Mouse (Mus musculus) cerebellum, adult 11 months (tissue): ENCODE measurements around the gene Cers1.
A peak's percentile ranks its signal among the peaks of the same experiment; 100 is the strongest.

Experiments used
- DNase-seq: peaks from one replicate; pipeline ENCODE4 v3.0.0; 2022

The Cers1 gene

DNA sequence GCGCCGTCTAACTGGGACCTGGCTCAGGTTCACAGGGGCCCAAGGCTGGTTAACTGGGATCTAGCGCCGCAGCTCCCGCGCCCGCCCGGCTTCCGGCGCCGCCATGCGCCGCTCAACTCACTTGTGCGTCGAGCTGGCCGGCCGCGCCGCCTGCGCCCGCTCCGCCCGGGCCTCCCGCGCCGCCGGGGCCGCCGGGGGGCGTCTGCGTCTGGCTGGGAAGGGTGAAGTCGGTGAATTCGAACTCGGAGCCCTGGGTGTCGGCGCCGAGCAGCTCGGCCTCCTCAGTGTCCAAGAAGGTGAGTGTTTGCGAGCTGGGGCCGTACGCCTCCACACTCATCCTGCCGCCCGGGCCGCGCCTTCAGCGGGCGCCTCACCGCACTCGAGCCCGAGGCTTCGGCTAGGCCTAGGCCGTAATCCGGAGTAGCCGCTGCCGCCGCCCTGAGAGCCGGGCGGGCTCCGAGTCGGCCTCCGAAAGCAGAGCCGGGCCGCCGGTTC lies 37.1 kb downstream of the Cers1 start:
- DNase-seq: no peak

GRCm38 (mm10) chr8:70353194-70353817 lies 37.7 kb downstream of the Cers1 start, which contains the start of gene Upf1:
Upf1 (minus strand) TSS chr8:70353278.
- peak; percentile 100 for DNase-seq

GRCm38 (mm10) chr8:70354004-70354403 lies 38.4 kb downstream of the Cers1 start:
- DNase-seq: no peak

- DNase-seq: no peak
Observed at GRCm38 (mm10) chr8:70356111-70356510, 40.5 kb downstream of the Cers1 start.

DNA sequence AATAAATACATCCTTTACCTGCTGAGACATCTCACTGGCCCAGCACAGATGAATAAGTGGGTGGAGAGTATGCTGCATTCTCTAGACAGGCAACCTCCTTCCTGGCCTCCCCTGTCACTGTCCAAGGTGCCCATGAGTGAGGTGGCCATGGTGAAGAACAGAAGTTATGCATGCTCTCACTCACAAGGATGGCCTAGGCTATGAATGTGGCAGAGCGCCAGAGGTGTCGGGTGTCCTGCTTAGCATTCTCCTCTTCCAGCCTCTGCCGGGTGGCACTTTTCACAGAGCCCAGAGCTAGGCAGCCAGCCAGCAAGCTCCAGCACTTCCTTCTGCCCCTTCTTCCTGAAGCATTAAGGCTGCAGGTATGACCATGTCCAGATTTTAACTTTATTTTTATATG lies 43.8 kb downstream of the Cers1 start:
- no peak for DNase-seq

GRCm38 (mm10) chr8:70360769-70361168 lies 45.2 kb downstream of the Cers1 start:
- no peak for DNase-seq

- DNase-seq: no peak
Observed at GRCm38 (mm10) chr8:70361484-70362032, 46.0 kb downstream of the Cers1 start.

DNA sequence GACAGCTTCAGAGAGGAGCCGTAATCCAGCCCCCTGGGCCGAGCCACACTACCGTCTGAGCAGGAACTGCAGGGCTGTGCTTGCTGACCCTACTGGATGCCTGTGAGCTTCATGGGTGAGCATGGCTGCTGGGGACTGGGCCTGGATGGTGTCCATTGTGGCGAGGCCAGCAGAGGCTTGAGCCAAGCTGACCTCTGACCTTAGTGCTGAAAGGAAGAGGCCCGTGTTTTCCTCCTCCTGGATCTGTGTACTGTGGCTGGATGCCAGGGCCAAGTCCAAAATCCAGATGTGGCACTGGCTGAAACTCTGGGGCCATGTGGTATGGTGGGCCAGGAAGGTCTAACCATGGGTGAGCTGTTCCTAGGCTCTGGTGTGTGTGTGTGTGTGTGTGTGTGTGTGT lies 48.5 kb downstream of the Cers1 start:
- no peak for DNase-seq

DNA sequence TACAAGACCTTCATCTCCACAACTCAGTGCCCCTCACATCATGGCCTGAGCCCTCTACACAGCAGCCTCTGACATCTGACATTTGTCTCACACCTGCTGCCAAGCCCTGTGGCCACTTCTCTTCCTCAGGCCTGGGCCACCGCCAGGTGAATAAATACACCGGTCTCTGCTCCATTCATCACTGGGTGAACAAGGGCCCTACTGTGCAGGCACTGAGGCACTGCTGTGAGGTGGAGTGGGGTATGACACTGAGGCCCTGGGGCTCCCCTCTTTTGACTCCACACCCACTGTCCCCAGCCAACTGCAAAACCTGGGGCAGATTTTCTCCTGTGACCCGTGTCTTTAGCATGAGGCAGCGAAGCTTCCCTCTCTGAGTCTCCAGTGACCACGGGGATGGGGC lies 51.0 kb downstream of the Cers1 start:
- DNase-seq: no peak

DNA sequence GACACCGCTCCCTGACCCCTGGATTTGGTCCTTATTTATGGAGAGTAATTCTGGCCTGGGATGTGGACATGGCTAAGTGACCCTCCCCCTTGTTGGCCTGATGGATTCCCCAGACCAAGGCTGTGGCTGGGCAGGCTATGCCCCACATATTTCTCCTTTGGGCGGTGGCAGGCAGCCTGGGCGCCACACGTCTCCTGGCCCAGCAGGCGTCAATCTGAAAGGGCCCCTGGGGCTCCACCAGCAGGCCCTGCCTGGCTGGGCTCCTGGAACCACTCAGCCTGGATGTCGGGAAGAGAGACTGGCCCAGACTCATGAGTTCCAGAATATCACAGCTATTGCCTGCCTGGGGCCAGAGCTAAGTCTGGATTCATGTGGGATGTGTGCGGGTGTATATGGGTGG lies 54.9 kb downstream of the Cers1 start:
- no peak for DNase-seq

DNA sequence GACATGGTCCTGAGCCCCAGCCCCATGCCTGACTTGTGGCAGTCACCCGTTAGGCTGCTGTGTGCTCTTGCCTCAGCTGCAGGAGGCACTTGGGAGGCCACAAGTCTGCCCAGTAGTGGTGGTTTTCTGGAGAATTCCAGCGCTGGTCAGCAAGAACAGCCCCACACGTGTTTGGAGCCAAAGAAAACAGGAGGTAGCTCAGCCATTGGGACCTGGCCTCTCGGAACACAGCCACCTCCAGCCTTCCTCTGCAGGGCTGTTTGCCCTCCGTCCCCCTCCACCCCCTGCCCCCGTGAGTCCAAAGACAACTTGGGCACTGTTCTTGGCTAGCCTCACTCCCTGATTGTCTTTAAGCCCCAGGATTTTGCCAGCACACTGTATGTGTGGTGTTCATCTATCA lies 56.4 kb downstream of the Cers1 start:
- DNase-seq: no peak

DNA sequence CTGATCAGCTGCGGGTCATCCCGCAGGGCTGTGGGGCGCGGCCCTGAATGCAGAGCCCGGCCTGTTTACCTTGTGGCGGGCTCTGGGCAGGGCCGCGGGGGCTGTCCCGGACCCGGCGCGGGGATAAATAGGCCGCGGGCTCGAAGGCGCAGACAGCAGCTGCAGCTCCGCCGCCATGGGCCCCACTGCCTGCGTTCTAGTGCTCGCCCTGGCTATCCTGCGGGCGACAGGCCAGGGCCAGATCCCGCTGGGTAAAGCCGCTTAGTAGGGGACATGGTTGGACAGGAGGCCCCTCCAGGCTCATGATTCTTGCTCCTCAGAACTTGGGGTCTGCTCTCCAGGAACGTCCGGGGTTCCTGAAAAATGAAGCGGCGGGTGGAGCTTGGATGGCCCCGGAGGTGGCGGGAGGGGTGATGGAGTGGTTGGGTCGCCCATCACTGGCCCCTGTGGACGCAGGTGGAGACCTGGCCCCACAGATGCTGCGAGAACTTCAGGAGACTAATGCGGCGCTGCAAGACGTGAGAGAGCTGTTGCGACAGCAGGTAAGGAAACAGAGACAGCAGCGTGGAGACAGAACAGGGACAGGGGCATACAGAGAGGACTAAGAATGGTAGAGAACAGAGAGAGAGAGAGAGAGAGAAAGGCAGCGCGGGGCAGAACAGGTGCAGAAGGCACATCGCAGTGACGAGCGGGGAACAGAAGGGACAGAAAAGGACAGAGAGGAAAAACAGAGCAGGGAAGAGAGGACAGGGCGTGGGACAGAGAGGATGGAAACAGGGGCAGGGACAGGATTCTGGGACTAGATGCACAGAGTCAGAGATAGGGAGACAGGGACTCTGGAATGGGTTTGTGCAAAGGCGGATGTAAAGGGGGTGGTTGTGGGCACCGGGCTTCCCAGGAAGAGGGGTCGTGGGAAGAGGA lies 58.1 kb downstream of the Cers1 start, which contains the start of gene Comp:
Gene Comp, plus strand, starts transcription at position 162 of the 921 bp plus-strand sequence.
- DNase-seq: peak; percentile 49

DNA sequence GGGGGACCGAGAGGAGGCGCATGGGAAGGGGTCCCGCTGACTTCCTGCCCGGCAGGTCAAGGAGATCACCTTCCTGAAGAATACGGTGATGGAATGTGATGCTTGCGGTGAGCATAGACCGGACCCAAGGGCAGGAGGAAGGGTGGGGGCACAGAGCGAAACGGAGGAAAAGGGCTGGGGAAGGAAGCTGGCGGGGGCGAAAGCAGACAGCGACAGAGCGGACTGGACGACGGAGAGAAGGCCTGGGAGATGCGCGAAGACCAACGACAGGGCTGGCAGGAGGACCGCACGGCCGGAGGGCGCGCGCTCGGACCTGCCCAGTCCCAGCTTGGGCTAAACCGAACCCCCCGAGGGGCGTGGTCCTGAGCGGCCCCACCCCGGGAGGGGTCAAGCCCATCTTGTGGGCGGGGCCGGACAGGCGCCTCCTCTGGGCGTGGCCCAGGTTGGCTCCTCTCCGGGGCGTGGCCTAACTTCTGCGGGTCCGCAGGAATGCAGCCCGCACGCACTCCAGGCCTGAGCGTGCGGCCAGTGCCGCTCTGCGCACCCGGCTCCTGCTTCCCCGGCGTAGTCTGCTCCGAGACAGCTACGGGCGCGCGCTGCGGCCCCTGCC lies 58.8 kb downstream of the Cers1 start:
- DNase-seq: peak; percentile 95

DNA sequence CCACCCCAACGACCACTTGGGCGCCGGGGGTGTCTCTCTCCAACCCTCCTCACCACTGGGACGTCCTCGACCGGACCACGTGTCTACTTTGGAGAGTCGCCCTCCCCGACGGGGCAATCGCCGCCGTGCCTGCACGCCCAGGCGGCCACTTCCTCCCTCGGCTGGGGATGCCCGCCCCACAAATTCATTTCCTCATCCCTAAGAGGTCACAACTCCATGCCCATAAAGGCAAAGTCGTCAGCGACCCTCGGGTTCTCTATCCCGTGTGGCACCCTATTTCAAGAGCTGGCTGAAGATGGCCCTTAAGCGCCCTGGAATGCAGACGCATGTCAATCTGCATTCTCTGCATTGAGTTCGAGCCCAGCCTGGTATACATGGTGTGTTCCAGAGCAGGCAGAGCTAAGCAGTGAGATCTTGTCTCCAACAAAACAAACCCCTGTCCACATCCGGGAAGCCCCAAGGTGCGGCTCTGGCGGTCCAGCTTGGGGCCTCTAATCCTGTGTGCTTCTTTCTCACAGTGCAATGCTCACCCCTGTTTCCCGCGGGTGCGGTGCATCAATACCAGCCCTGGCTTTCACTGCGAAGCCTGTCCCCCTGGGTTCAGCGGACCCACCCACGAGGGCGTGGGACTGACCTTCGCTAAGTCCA lies 59.8 kb downstream of the Cers1 start:
- no peak for DNase-seq

- DNase-seq: peak; percentile 38
Observed at GRCm38 (mm10) chr8:70376275-70376741, 60.7 kb downstream of the Cers1 start.

DNA sequence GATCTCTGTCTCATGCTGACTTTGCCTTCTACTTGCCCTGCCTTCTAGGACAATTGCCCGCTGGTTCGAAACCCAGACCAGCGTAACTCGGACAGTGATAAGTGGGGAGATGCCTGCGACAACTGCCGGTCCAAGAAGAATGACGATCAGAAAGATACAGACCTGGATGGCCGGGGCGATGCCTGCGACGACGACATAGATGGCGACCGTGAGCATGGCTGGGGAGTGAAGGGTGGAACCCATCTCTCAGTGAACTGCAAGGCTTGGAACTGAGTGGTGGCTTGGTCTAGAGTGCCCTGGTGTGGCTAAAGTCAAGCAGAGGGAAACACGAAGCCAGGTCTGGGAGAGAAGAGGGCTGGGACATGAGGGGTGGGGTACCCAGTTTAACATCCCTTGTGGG lies 61.5 kb downstream of the Cers1 start:
- peak; percentile 9 for DNase-seq

GRCm38 (mm10) chr8:70380069-70380468 lies 64.5 kb downstream of the Cers1 start:
- DNase-seq: peak; percentile 46
